Mouse (Mus musculus) spleen, adult 12 weeks (tissue): Measurements from ENCODE around the gene Rftn1.

Source experiments
- DNase-seq: peaks from one replicate; pipeline ENCODE4 v3.0.0; 2022; ENCODE audit warnings: low spot score

The Rftn1 gene

GRCm38 (mm10) chr17:50170935-50171545, 19.4 kb downstream of the Rftn1 start:
- no peak for DNase-seq

GRCm38 (mm10) chr17:50169946-50170427, 20.5 kb downstream of the Rftn1 start:
- no peak for DNase-seq

- no peak for DNase-seq
Measured at GRCm38 (mm10) chr17:50160904-50161805, 29.3 kb downstream of the Rftn1 start.

GRCm38 (mm10) chr17:50160357-50160756, 30.1 kb downstream of the Rftn1 start:
- no peak for DNase-seq

DNA sequence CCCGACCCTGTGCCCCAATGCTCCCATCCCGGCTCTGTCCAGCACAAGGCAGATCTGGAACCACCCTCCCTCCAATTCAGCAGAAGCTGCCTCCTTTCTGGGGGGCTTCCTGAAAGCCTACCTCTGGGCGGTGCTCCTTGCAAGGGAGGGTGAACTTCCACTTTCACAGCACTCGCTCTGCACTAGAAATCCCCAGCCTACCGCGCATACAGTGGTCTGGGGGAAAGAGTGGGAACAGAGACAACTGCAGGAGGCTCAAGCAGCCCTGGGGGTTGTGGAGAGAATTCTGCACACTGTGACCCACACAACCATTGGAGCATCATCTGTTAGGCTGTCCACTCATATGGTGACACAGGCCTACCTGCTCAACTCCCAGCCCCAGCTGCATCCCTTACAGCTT, 30.7 kb downstream of the Rftn1 start:
- no peak for DNase-seq

- peak; percentile 31 for DNase-seq
Measured at GRCm38 (mm10) chr17:50158565-50158964, 31.9 kb downstream of the Rftn1 start.

DNA sequence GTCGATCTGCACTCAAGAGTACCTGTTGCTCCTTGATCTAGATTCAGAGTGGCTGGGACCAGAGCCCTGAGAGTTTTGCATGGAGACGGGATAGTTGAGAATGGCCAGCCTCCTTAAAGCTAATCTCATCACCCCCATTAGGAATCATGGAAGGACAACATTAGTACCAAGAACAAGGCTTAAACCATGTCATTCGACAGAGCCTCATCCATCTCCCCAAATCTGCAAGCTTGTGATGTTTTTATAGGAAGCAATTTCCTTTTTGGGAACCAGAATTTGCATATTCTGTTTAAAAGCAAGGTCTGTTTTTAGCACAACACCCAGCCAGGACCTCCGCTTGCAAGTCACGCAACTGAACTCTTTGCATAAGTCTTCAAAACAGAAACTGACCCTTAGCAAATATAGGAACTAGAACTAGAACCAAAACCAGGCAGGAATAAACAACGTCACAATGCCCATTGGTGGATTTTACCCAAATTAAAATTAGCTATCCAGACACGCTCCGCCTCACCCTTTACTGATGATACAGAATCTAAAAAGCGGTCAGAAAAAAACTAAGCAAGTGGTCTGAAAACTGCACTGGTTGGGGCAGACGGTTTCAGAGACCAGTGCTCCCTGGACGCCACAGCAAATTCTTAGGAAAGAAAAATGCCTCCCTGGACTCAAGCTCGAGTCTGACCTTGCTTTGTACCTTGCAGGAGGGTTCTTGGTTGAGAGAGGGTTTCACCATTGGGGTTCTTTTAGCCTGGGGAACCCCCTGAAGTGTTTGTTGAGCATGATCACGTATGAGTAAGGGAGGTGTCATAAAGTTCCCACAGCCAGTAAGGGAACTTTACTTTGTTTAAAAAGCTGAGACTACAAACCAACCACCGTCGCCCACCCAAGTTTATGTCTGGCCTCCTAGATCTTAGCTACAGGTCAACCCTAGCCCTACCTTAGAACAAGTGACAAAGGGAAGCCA, 33.0 kb downstream of the Rftn1 start:
- DNase-seq, result peak; percentile 31

- no peak for DNase-seq
Measured at GRCm38 (mm10) chr17:50152085-50152484, 38.4 kb downstream of the Rftn1 start.

- DNase-seq, result no peak
Measured at GRCm38 (mm10) chr17:50151208-50151723, 39.2 kb downstream of the Rftn1 start.

- DNase-seq, result no peak
Measured at GRCm38 (mm10) chr17:50150416-50151207, 39.9 kb downstream of the Rftn1 start.

- no peak for DNase-seq
Measured at GRCm38 (mm10) chr17:50149690-50150210, 40.7 kb downstream of the Rftn1 start.

DNA sequence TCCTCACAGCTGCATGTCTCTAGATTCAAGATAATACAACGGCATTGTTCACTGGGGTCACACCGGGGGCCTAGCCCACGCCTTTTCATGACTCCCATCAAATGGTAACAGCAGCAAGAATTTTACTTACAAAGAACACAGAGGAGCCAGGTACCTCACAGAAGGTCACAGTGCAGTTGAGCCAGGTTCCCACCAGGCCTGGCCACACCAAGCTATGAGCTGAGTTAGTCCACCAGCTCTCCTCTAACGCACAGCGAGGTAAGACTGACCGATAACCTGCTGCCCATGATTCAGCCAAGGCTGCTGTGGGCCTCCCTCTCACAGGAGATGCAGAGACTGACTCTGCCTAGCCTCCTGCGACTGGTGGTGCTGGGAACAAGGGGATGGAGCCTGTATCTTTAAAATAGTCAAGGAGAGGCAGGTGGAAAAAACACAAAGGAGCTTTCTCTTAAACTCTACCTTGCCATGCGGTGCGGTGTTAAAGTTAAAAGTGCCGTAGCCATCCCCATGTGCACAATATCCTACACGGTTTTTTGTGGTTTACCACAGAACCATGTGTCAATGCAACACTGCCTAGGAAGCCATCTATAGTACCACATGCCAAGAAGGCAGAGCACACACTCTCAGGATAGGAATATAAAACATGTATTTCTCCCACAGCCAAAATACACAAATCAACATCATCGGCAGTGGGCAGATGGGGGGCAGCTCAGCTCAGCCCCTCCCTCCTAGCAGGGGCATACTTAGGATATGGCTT, 42.5 kb downstream of the Rftn1 start:
- no peak for DNase-seq

GRCm38 (mm10) chr17:50143354-50143753, 47.1 kb downstream of the Rftn1 start:
- DNase-seq, result no peak

GRCm38 (mm10) chr17:50142553-50142952, 47.9 kb downstream of the Rftn1 start:
- no peak for DNase-seq

DNA sequence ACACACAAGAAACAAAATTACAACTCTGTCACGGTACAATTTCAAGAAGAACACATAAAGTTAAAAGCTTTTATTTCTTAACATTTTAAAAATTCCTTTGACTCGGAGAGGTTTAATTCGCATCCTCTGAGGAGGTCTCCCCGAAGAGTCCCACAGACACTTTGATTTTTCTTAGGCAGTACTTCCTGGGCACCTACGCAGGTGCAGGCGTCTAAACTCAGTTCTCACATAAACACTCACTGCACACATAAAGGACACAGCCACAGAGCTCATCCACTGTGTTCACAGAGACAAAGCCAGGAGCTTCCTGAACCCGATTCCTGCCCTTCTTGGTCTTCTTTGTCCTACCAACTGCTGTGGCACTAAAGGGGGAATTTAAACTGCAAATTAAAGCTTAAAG, 48.3 kb downstream of the Rftn1 start:
- DNase-seq, result no peak

DNA sequence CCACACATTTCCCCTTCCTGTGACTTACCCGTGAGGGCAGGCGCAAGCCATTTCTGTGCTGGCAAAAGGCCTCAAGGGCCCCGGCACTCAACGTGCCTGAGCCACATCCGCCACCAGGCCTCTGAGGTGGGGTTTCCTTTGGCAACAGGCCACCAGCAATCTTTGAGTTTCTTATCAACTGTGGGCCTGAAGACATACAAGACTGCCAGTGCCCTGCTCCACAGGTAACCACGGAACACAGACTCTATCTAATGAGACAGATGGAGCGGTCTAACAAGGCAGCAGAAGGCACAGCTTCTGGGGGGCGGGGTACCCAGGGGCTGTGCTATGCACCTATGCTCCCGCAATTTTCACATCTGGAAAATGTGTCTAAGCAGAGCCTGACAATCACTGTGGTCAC, 54.4 kb downstream of the Rftn1 start:
- peak; percentile 33 for DNase-seq

DNA sequence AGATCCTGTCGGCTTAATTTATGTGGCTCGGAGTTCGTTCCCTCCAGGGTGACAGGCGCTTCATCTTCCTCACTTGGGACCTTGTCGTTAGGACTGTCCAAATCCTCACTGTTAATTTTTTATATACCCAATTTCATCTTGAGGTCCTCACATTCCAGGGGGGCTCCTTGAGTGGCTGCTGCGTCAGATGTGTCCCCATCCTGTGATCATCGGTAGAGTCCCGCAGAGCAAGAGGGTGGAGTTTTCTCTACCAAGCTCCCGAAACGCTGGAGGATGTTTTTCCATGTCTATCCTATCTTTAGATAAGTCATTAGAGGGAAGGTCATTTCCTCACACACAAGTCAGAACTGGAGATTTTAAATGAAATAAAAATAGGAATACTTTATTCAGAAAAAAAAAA, 55.0 kb downstream of the Rftn1 start:
- DNase-seq, result no peak

- no peak for DNase-seq
Measured at GRCm38 (mm10) chr17:50131698-50132097, 58.8 kb downstream of the Rftn1 start.

DNA sequence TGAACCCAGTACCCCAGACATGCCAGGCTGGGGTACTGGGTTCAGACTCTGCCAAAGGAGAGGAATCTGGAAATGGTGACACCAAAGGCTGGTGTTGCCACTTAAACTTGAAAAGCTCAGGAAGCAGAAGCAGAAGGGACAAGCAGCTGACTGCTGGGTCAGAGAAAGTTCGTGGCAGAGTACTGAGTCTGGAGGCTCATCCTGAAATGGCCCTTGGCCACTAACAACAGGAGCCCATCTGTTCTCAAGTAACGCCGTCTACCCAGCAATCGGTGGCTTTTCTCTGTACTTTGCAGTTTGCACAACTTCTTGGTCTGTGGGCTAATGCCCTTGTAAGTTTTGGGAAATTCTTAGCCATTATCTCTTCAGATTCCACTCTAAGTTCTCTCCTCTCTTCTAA, 60.1 kb downstream of the Rftn1 start:
- DNase-seq, result no peak

- DNase-seq, result no peak
Measured at GRCm38 (mm10) chr17:50128392-50128791, 62.1 kb downstream of the Rftn1 start.
